Mouse (Mus musculus): ENCODE measurements around the gene Dlgap3. TPM values are rescaled to one million over a fixed set of nuclear protein-coding genes. Genes with fewer than 3 reads are reported as not detected.

The Dlgap3 gene
- polyA plus RNA-seq, 1 experiment from 2014 or later, result 8.2 TPM

GRCm38 (mm10) chr4:127177961-127178360 is 9.0 kb downstream of the Dlgap3 start:
- H3K4me3 ChIP-seq, result no peak overlapping the region

GRCm38 (mm10) chr4:127178671-127179070 is 9.7 kb downstream of the Dlgap3 start:
- 57% methylated on average over 9 of the region's 9 CpGs for WGBS
- Histone ChIP-seq H3K27me3 (peaks cover 19% of the 10 kb centered on the region), H3K9me3 (no peaks in the 10 kb centered on the region), H3K27ac (replicated peaks) (no peak overlapping the region), H3K4me1 (peaks cover 16% of the 10 kb centered on the region), H3K9ac (replicated peaks) (no peak overlapping the region), H3K36me3 (no peaks in the 10 kb centered on the region), H3K4me3 (no peak overlapping the region), H3K4me2 (replicated peaks) (no peak overlapping the region)
- no peak for ATAC-seq (ENCODE audit: low FRiP score, low read depth)

More at GRCm38 (mm10) chr4:127177961-127178360, 9.0 kb downstream of the Dlgap3 start:
- Histone ChIP-seq H3K36me3 (no peaks in the 10 kb centered on the region), H3K9me3 (no peaks in the 10 kb centered on the region), H3K4me2 (replicated peaks) (no peak overlapping the region), H3K9ac (replicated peaks) (no peak overlapping the region), H3K4me1 (peaks cover 16% of the 10 kb centered on the region), H3K27me3 (peaks cover 22% of the 10 kb centered on the region), H3K27ac (replicated peaks) (no peak overlapping the region)
- 85% methylated on average over 11 of the region's 11 CpGs for WGBS
- ATAC-seq (ENCODE audit: low FRiP score, low read depth), result no peak

- H3K9ac ChIP-seq (replicated peaks), result no peak overlapping the region
- H3K36me3 ChIP-seq, result no peaks in the 10 kb centered on the region
- ATAC-seq (ENCODE audit: low FRiP score, low read depth), result no peak
- no peak overlapping the region for H3K27ac ChIP-seq (replicated peaks)
- WGBS, result 15% methylated on average over 19 of the region's 19 CpGs
- no peaks in the 10 kb centered on the region for H3K9me3 ChIP-seq
- H3K4me3 ChIP-seq, result no peak overlapping the region
- H3K4me1 ChIP-seq, result peaks cover 16% of the 10 kb centered on the region
- H3K27me3 ChIP-seq, result peaks cover 15% of the 10 kb centered on the region
- H3K4me2 ChIP-seq (replicated peaks), result peak overlapping the region; percentile 23
Measured at GRCm38 (mm10) chr4:127179469-127180449, 10.8 kb downstream of the Dlgap3 start.

- ATAC-seq (ENCODE audit: low FRiP score, low read depth), result no peak
- H3K9me3 ChIP-seq, result no peaks in the 10 kb centered on the region
- 82% methylated on average over 3 of the region's 3 CpGs for WGBS
Measured at GRCm38 (mm10) chr4:127180450-127180840, 11.4 kb downstream of the Dlgap3 start.

GRCm38 (mm10) chr4:127181010-127181409 is 12.0 kb downstream of the Dlgap3 start:
- Histone ChIP-seq H3K4me2 (replicated peaks) (no peak overlapping the region), H3K4me3 (no peak overlapping the region), H3K4me1 (peaks cover 16% of the 10 kb centered on the region), H3K27me3 (peaks cover 13% of the 10 kb centered on the region), H3K9me3 (no peaks in the 10 kb centered on the region), H3K9ac (replicated peaks) (no peak overlapping the region), H3K36me3 (no peaks in the 10 kb centered on the region), H3K27ac (replicated peaks) (no peak overlapping the region)
- 90% methylated on average over 9 of the region's 9 CpGs for WGBS
- no peak for ATAC-seq (ENCODE audit: low FRiP score, low read depth)

More at GRCm38 (mm10) chr4:127180450-127180840, 11.4 kb downstream of the Dlgap3 start:
- no peak overlapping the region for H3K27ac ChIP-seq (replicated peaks)
- no peaks in the 10 kb centered on the region for H3K36me3 ChIP-seq
- H3K4me2 ChIP-seq (replicated peaks), result no peak overlapping the region
- peaks cover 16% of the 10 kb centered on the region for H3K4me1 ChIP-seq
- no peak overlapping the region for H3K9ac ChIP-seq (replicated peaks)
- peaks cover 13% of the 10 kb centered on the region for H3K27me3 ChIP-seq
- H3K4me3 ChIP-seq, result no peak overlapping the region

- ATAC-seq (ENCODE audit: low FRiP score, low read depth), result no peak
- Histone ChIP-seq H3K36me3 (no peaks in the 10 kb centered on the region), H3K9me3 (no peaks in the 10 kb centered on the region), H3K27me3 (peaks cover 13% of the 10 kb centered on the region), H3K4me3 (no peak overlapping the region), H3K4me1 (peaks cover 16% of the 10 kb centered on the region), H3K4me2 (replicated peaks) (no peak overlapping the region), H3K9ac (replicated peaks) (no peak overlapping the region), H3K27ac (replicated peaks) (no peak overlapping the region)
- 90% methylated on average over 5 of the region's 5 CpGs for WGBS
Measured at GRCm38 (mm10) chr4:127183867-127184266, 14.9 kb downstream of the Dlgap3 start.

- Histone ChIP-seq H3K4me1 (peaks cover 18% of the 10 kb centered on the region), H3K27ac (replicated peaks) (no peak overlapping the region), H3K4me3 (no peak overlapping the region), H3K9ac (replicated peaks) (no peak overlapping the region), H3K9me3 (no peaks in the 10 kb centered on the region), H3K4me2 (replicated peaks) (no peak overlapping the region), H3K27me3 (no peaks in the 10 kb centered on the region), H3K36me3 (peaks cover 5% of the 10 kb centered on the region)
- 92% methylated on average over 6 of the region's 6 CpGs for whole genome bisulfite sequencing
- no peak for ATAC-seq (ENCODE audit: low FRiP score, low read depth)
Measured at GRCm38 (mm10) chr4:127190921-127191320, 21.9 kb downstream of the Dlgap3 start.

GRCm38 (mm10) chr4:127192704-127193103 is 23.7 kb downstream of the Dlgap3 start:
- 78% methylated on average over 8 of the region's 8 CpGs for WGBS
- no peaks in the 10 kb centered on the region for H3K27me3 ChIP-seq

GRCm38 (mm10) chr4:127193378-127194155 is 24.6 kb downstream of the Dlgap3 start:
- Histone ChIP-seq H3K9ac (replicated peaks) (no peak overlapping the region), H3K36me3 (peaks cover 5% of the 10 kb centered on the region), H3K27me3 (no peaks in the 10 kb centered on the region), H3K4me1 (peaks cover 18% of the 10 kb centered on the region), H3K4me2 (replicated peaks) (no peak overlapping the region), H3K27ac (replicated peaks) (no peak overlapping the region), H3K9me3 (no peaks in the 10 kb centered on the region), H3K4me3 (no peak overlapping the region)
- 75% methylated on average over 14 of the region's 14 CpGs for WGBS
- no peak for ATAC-seq (ENCODE audit: low FRiP score, low read depth)

More at GRCm38 (mm10) chr4:127192704-127193103, 23.7 kb downstream of the Dlgap3 start:
- no peak overlapping the region for H3K27ac ChIP-seq (replicated peaks)
- no peak overlapping the region for H3K4me3 ChIP-seq
- ATAC-seq (ENCODE audit: low FRiP score, low read depth), result no peak
- peaks cover 5% of the 10 kb centered on the region for H3K36me3 ChIP-seq
- no peaks in the 10 kb centered on the region for H3K9me3 ChIP-seq
- peaks cover 18% of the 10 kb centered on the region for H3K4me1 ChIP-seq
- no peak overlapping the region for H3K9ac ChIP-seq (replicated peaks)
- no peak overlapping the region for H3K4me2 ChIP-seq (replicated peaks)

- peaks cover 5% of the 10 kb centered on the region for H3K36me3 ChIP-seq
- peaks cover 18% of the 10 kb centered on the region for H3K4me1 ChIP-seq
- 78% methylated on average over 25 of the region's 25 CpGs for WGBS
- H3K4me3 ChIP-seq, result no peak overlapping the region
- H3K27ac ChIP-seq (replicated peaks), result no peak overlapping the region
- ATAC-seq (ENCODE audit: low FRiP score, low read depth), result peak; percentile 41; the same call in 1 of the 2 replicates
- no peak overlapping the region for H3K9ac ChIP-seq (replicated peaks)
- H3K9me3 ChIP-seq, result no peaks in the 10 kb centered on the region
- H3K4me2 ChIP-seq (replicated peaks), result no peak overlapping the region
- H3K27me3 ChIP-seq, result no peaks in the 10 kb centered on the region
Measured at GRCm38 (mm10) chr4:127194477-127195269, 25.7 kb downstream of the Dlgap3 start.

GRCm38 (mm10) chr4:127198609-127199008 is 29.6 kb downstream of the Dlgap3 start:
- Histone ChIP-seq H3K9me3 (no peaks in the 10 kb centered on the region), H3K27me3 (no peaks in the 10 kb centered on the region), H3K27ac (replicated peaks) (no peak overlapping the region), H3K4me3 (no peak overlapping the region), H3K4me1 (peaks cover 12% of the 10 kb centered on the region), H3K4me2 (replicated peaks) (no peak overlapping the region), H3K9ac (replicated peaks) (no peak overlapping the region), H3K36me3 (peaks cover 5% of the 10 kb centered on the region)
- 30% methylated on average over 6 of the region's 6 CpGs for WGBS
- ATAC-seq (ENCODE audit: low FRiP score, low read depth), result no peak
